Mouse (Mus musculus): ENCODE measurements around the gene Smn1. TPM values are rescaled to one million over a fixed set of nuclear protein-coding genes. Genes with fewer than 3 reads are reported as not detected.

The Smn1 gene
- total RNA-seq, 2 experiments from 2014 or later: 16.6 to 16.9 TPM

Other genes with a start within 250 kb of the Smn1 start
- gene Cartpt, start 223.8 kb upstream of the Smn1 start, total RNA-seq (2021): not detected
- 10 to 100 TPM; 35.3 to 37.4 TPM for gene Mccc2, start 109.2 kb upstream of the Smn1 start, total RNA-seq (2021)
- 10 to 100 TPM; 11.7 to 12.1 TPM for gene Bdp1, start 20.8 kb upstream of the Smn1 start, total RNA-seq (2021)
- gene Serf1, start 16.8 kb upstream of the Smn1 start, total RNA-seq (2021): 10 to 100 TPM; 11.0 to 12.7 TPM
- gene Naip2, start 77.2 kb downstream of the Smn1 start, total RNA-seq (2021): under 1 TPM in 1 of 2 experiments, not detected in 1; 0.08 TPM
- under 1 TPM; 0.08 to 0.13 TPM for gene Naip5, start 121.5 kb downstream of the Smn1 start, total RNA-seq (2021)
- under 1 TPM; 0.08 to 0.09 TPM for gene Naip6, start 192.8 kb downstream of the Smn1 start, total RNA-seq (2021)

All from gastrocnemius, postnatal 14 days (tissue).